Mouse (Mus musculus) thymus, adult 18-20 months (tissue): ENCODE results near the gene Rcn3.
"Not testable (repeated sequence)": the region's sequence is repeated elsewhere in the genome, so short reads cannot be mapped to it uniquely, and the experiment has no call there.

Experiments
- DNase-seq, 2 experiments: peaks; one replicate each; pipeline ENCODE4 v3.0.0; 2022; ENCODE audit warnings: mixed read lengths in 2 of 2

Gene Rcn3

DNA sequence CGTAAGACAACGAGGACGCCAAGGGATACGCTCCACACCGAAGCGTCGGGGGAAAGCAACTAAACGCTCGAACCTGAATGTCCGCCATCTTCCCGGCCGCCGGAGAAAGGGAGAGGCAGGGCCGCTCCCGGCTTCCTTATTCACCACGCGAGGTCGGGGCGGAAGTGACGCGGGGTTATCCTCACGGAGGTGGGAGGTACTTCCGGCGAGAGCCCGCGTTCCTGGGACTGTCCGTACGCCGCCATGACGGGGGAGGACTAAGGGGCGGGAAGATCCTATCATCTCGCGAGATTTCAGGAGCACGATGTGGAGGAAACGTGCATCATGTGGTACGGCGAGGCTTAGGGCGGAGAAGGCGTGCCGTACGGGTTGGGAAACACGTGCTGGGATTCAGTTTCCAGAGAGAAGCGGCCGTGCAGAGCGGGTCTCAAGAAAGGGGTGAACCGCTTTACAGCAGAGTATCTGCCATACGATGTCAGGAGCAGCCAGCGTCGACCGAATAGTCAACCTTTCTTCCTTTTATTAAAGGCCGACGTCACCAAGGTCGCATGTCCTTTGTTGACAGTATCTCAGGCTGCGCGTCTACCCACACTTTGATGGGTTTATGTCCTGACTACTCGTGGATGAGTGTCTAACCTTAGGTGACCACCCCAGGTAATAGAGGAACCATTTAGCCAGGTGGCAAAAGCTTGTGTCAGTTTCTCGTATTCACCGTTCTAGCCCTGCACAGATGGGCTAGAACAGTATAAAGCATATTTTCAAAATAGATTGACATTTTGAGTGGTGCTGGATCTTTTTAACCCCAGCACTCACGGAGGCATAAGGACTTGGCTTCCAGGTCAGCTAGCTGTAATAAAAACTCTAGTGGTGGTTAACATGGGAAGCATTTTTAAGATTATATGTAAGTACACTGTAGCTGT lies 32.5 kb upstream of the Rcn3 start, which contains the start of gene Rps11:
TSS of gene Rps11 (minus strand) at position 216 of the 920 bp plus-strand sequence.
- DNase-seq = peak; percentile 98 to 99

DNA sequence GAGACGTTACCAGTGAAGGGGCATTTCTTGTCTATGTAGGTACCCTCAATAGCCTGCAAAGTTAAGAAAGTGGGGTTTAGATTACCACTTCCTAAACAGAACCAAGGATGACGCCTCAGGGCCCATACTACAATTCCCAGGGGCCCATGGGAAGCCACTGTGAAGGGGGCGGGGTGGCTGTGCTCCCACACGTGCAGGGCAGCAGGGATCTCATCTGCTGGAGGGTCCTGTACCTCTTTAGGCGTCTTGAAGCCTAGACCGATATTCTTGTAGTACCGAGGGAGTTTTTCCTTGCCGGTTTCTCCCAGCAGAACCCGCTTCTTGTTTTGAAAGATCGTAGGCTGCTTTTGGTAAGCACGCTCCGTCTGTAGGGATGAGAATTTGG lies 31.2 kb upstream of the Rcn3 start:
- DNase-seq = no peak

DNA sequence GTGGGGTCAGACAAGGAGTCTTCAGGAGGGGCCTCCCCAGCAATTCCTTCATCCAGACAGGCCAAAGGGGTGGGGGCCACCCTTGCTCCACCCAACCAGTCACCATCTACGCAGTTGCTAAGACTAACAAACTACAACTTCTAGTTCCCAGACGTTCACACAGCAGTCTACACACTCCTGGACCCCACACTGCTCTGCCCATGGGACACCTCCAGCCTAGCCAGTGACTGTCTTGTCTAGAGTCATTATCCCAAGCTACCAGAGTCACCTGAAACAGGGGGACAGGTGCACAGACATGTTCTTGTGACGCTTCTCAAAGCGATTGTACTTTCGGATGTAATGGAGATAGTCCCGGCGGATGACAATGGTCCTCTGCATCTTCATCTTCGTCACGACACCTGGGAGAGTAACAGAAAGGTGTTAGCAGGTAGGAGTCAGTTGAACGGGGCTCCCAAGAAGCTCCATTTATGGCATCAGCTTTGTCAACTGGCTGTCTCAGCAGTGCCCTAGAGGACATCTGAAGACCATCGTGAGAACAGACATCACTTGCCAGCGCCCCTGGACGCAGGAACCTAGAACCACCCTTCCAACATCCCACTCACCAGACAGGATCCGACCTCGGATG lies 30.7 kb upstream of the Rcn3 start:
- DNase-seq = no peak

GRCm38 (mm10) chr7:45121966-45122365 lies 29.9 kb upstream of the Rcn3 start:
- DNase-seq = no peak

DNA sequence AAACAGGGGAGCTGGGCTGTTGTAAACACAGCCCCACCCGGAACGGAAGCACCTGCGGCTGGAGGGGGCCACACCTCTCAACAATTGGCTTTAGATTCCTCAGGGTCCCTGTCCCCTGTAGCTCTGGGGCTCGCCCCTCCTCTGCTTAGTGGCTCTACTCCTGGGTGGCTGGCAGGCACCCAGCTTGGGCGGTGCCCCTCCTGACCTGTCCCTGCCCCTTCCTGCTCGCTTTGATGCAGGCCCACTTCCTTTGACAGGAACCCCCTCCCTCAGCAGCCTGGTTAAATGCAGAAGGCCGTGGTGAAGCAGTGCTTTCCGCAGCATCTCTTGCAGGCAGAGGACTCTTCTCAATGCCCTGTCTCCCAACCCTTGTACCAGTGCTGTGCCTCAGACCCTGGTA lies 29.4 kb upstream of the Rcn3 start:
- peak; percentile 84 to 92 for DNase-seq

GRCm38 (mm10) chr7:45119780-45120709 lies 28.0 kb upstream of the Rcn3 start:
- no peak for DNase-seq

DNA sequence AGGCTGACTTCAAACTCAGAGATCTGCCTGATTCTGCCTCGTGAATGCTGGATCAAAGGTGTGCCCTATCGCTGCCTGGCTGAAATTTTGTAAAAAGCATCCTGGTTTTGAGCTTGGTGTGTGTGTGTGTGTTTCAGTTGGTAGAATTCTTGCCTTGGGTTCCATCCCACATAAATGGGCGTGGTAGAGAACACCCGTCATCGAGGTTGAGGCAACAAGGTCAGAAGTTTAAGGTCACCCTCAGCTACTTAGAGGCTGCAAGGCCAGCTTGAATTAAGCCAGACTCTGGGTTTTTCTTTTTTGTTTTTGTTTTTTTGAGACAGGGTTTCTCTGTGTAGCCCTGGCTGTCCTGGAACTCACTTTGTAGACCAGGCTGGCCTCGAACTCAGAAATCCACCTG lies 26.3 kb upstream of the Rcn3 start:
- DNase-seq = no peak

GRCm38 (mm10) chr7:45117566-45117965 lies 25.5 kb upstream of the Rcn3 start:
- DNase-seq = no peak

DNA sequence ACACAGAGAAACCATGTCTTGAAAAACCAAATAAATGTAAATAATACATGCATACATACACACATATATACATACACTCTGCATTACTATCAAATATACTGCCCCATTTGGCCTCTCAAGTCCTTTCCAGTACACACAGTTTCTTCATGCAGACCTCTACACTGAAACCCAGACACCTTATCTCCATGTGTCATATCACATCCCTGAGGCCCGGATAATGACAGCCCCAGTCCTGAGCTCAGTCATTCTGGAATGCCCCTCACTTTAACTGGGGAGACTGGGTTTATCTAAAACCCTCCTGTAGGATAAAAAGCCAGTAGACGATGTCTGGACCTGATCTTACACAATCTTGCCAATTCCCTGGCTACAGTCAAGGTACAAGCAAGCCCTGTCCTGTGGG lies 21.5 kb upstream of the Rcn3 start:
- no peak for DNase-seq

DNA sequence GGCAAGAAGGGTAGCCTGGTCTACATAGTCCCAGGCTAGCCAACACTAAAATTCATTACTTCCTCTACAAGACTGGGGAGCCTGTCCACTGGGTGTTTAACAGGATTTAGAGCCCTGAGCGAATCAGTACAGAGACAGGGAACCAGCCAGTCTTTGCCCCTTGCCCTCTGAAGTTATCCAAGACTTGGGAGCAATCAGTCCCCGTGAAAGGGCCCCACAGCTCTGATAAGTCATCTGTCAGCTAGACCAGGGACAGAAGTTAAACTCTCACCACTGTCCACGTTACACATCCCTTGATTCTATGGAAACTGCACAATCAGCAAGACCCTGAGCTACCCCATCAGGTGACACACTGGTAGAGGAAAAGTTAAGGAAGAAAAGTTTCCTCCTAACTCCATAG lies 20.5 kb upstream of the Rcn3 start:
- no peak for DNase-seq

DNA sequence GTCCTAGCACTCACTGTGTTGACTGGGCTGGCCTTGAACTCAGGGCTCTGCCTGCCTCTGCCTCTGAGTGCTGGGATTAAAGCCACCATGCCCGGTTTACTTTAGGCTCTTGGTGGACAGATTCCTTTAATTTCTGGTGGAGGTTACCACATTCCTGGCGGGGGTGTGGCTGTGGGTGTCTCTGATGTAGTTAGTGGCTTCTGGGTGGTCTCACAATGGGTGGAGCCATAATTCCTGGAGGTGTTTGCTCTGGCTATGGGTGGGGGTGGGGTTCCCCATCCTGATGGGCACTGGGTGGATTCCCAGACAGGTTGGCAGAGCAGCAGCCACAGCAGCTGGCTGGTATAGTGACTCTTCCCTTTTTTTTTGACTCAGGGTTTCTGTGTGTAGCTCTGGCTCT lies 19.9 kb upstream of the Rcn3 start:
- DNase-seq = no peak

- DNase-seq = not testable (repeated sequence)
Measured at GRCm38 (mm10) chr7:45110089-45110488, 18.1 kb upstream of the Rcn3 start.

GRCm38 (mm10) chr7:45107052-45107645 lies 15.1 kb upstream of the Rcn3 start:
- DNase-seq = no peak

- no peak for DNase-seq
Measured at GRCm38 (mm10) chr7:45106441-45106840, 14.4 kb upstream of the Rcn3 start.

- no peak for DNase-seq
Measured at GRCm38 (mm10) chr7:45105491-45105890, 13.5 kb upstream of the Rcn3 start.

DNA sequence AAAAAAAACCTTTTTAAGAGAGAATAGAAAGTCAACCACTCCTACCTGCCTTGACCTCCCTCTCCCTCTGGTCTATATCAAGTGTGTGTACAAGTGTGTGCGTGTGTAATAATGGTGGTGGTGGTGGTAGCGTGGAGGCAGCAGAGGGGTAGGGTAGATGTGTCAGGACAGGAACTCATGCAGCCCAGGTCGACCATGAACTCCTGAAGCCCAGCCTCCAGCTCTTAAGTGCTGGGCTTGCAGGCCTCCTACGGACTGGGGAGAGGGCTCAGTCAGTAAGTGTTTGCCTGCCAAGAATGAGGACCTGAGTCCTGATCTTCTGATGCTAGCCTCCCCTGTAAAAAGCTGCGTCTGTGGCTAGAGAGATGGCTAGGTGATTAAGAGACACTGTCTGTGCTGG lies 12.9 kb upstream of the Rcn3 start:
- no peak for DNase-seq

- peak in 1 of 2 experiments; percentile 35 for DNase-seq
Measured at GRCm38 (mm10) chr7:45103652-45104180, 11.7 kb upstream of the Rcn3 start, which contains the start of gene Fcgrt. Gene Fcgrt (minus strand): TSS chr7:45103851.

DNA sequence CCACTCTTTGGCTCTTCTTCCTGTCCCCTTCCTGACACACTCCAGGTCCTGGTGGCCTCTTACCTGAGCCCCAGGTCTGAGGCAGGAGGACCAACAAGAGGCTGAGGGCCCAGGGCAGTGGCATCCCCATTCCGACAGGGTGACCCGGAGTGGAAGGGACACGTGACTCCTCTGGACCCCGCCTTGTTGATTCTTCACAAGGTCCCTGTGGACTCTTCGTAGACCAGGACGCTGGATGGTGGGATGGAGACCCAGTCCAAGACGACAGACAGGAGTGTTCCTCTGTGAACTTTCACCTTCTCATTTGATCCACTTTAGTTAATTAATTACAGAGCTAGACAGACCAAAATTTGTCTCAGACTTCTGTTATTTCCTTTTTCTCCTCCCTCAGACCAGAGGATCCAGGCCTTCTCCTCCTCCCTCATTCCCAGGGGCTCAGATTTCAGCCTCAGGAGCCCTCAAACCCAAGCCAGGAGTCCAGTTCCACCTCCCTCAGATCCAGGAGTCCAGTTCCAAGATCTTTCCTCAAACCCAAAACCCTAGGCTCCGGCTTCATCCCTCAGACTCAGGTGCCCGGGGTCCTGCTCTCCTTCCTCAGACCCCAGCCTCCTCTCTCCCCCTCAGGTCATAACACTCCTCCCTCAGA lies 11.0 kb upstream of the Rcn3 start:
- DNase-seq = no peak

DNA sequence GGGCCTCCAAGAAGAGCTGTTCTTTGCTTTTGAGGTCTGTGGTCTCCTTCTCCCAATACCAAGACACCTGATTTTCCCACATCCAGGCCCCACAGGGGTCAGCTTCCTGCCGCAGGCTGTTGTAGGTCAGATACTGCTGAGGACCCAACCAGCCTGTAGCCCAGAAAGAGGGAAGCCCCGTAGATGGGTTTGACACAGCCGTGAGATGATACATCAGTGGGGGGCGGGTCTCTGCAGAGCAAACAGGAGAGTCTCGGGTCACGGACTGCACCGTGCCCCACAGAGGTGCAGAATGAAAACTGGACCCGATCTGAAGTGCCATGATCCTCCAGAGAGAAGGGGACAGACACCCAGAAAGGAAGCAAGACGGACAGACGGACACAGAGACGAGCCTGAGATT lies 10.4 kb upstream of the Rcn3 start:
- no peak for DNase-seq

DNA sequence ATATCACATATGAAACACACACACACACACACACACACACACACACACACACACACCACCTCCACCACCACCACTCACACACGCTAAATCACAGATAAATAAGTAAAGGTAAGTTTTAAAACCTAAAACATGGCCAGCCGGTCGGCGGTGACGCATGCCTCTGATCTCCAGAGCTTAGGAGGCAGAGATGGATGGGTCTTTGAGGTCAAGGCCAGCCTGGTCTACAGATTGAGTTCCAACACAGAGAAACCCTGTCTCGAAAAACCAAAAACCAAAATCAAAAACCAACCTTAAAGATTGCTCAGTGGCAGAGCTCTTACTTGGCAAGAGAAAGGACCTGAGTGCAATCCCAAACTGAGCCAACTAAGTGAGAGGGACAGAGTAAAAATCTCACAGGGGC lies 8.0 kb upstream of the Rcn3 start:
- no peak for DNase-seq

GRCm38 (mm10) chr7:45098541-45099240 lies 6.7 kb upstream of the Rcn3 start:
- DNase-seq = no peak
